ENCODE assay signal across 11 mouse cellular contexts in the genomic region with DNA sequence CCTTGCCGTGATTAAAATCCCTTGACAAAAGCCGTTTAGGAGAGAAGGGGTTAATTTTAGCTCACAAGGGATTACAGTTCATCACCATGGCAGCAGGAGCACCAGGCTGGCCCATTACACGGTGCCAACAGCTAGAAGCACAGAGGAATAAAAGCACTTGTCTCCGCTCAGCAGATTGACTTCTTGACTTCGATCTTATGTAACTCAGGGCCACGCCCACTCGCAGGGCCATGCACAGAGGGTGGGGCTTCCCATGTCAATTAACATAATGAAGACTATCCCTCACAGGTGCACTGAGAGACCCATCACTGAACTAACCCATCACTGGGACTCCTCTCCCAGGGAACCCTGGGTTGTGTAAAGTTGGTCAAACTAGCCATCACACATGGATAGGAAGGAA. TPM values are rescaled to one million over a fixed set of nuclear protein-coding genes. Genes with fewer than 3 reads are reported as not detected.
DNase-seq lines count a peak whose midpoint lies in the region; ATAC-seq lines count a peak whose summit lies in the region.
"Had no signal": no experiment of that assay in that cellular context is flagged by ENCODE, and none has a peak within 500 bp of the region (broad histone marks: within the 10 kb centered on the region; RNA-seq: fewer than 3 reads in every experiment).

No protein-coding gene starts in this region.

- 28% methylated on average over 7 of the region's 7 CpGs for WGBS in forebrain, embryonic 12.5 days
- 51% methylated on average over 7 of the region's 7 CpGs for WGBS in forebrain, embryonic 10.5 days
- WGBS in forebrain, embryonic 16.5 days: 22% methylated on average over 7 of the region's 7 CpGs

- no peaks in the 10 kb centered on the region for H3K9me3 ChIP-seq in forebrain, embryonic 12.5 days
- H3K9me3 ChIP-seq in forebrain, embryonic 10.5 days: no peaks in the 10 kb centered on the region
- H3K9me3 ChIP-seq in forebrain, embryonic 16.5 days (ENCODE audit: control insufficient read depth, low read length): no peaks in the 10 kb centered on the region
- H3K9me3 ChIP-seq: embryonic facial prominence, embryonic 12.5 days; liver, embryonic 13.5 days had no signal

- peak; percentile 81 for ATAC-seq in forebrain, embryonic 12.5 days (ENCODE audit: low FRiP score)
- ATAC-seq in forebrain, embryonic 16.5 days: peak; percentile 58
- ATAC-seq in megakaryocyte progenitor cell, adult 5-6 weeks (replicated peaks; ENCODE audit: poor library complexity): peak; percentile 29; the same call in 1 of the 2 replicates

- peaks cover 18% of the 10 kb centered on the region for H3K4me1 ChIP-seq in forebrain, embryonic 12.5 days
- peaks cover 23% of the 10 kb centered on the region for H3K4me1 ChIP-seq in forebrain, embryonic 10.5 days
- H3K4me1 ChIP-seq in forebrain, embryonic 16.5 days (replicated peaks; ENCODE audit: control insufficient read depth, insufficient read depth, low read length): peaks cover 10% of the 10 kb centered on the region

- no peak overlapping the region for H3K9ac ChIP-seq in forebrain, embryonic 12.5 days
- H3K9ac ChIP-seq in forebrain, embryonic 16.5 days (replicated peaks; ENCODE audit: low read depth, low read length): no peak overlapping the region
- H3K9ac ChIP-seq: embryonic facial prominence, embryonic 12.5 days; liver, embryonic 13.5 days had no signal

- intact Hi-C loops in left cerebral cortex, postnatal 25 days (cut with DNase I): no loop called here

- DNase-seq in forebrain, embryonic 10.5 days (ENCODE audit: extremely low spot score, low spot score): no peak
- DNase-seq in ES-CJ7 (ENCODE audit: low read depth, low spot score): peak; percentile 82
- no peak for DNase-seq in left cerebral cortex, adult 9 months (ENCODE audit: low spot score in 2 of 2)
- no peak for DNase-seq in left cerebral cortex, postnatal 25 days (ENCODE audit: low spot score in 2 of 2)
- no peak for DNase-seq in ovary, postnatal 10 days (ENCODE audit: low spot score)
- DNase-seq: liver, embryonic 13.5 days had no signal

- no peak overlapping the region for H3K27ac ChIP-seq in forebrain, embryonic 12.5 days
- H3K27ac ChIP-seq in forebrain, embryonic 10.5 days: no peak overlapping the region
- H3K27ac ChIP-seq in forebrain, embryonic 16.5 days (ENCODE audit: low read length): no peak overlapping the region
- H3K27ac ChIP-seq: embryonic facial prominence, embryonic 12.5 days; liver, embryonic 13.5 days had no signal

- no peaks in the 10 kb centered on the region for H3K36me3 ChIP-seq in forebrain, embryonic 12.5 days (replicated peaks)
- no peaks in the 10 kb centered on the region for H3K36me3 ChIP-seq in forebrain, embryonic 10.5 days (replicated peaks)
- no peaks in the 10 kb centered on the region for H3K36me3 ChIP-seq in forebrain, embryonic 16.5 days (ENCODE audit: control insufficient read depth, insufficient read depth)
- H3K36me3 ChIP-seq: embryonic facial prominence, embryonic 12.5 days; liver, embryonic 13.5 days had no signal

- H3K27me3 ChIP-seq in forebrain, embryonic 12.5 days: no peaks in the 10 kb centered on the region
- H3K27me3 ChIP-seq in forebrain, embryonic 10.5 days (ENCODE audit: poor library complexity, severe bottlenecking): no peaks in the 10 kb centered on the region
- no peaks in the 10 kb centered on the region for H3K27me3 ChIP-seq in forebrain, embryonic 16.5 days (replicated peaks; ENCODE audit: control insufficient read depth, insufficient read depth, low read length)
- H3K27me3 ChIP-seq: CH12.LX; embryonic facial prominence, embryonic 12.5 days; liver, embryonic 13.5 days had no signal

- H3K4me3 ChIP-seq in forebrain, embryonic 12.5 days (replicated peaks): no peak overlapping the region
- no peak overlapping the region for H3K4me3 ChIP-seq in forebrain, embryonic 10.5 days
- H3K4me3 ChIP-seq in forebrain, embryonic 16.5 days (replicated peaks; ENCODE audit: low read length): no peak overlapping the region
- H3K4me3 ChIP-seq: embryonic facial prominence, embryonic 12.5 days; liver, embryonic 13.5 days had no signal

- 0 out of 2 replicates have a peak overlapping the region, but pooled peaks have one; percentile 1 for H3K4me2 ChIP-seq in forebrain, embryonic 12.5 days
- H3K4me2 ChIP-seq in forebrain, embryonic 16.5 days (ENCODE audit: low read length): 0 out of 2 replicates have a peak overlapping the region, but pooled peaks have one; percentile 8
- H3K4me2 ChIP-seq: embryonic facial prominence, embryonic 12.5 days; liver, embryonic 13.5 days had no signal

RNA-seq across cellular contexts. Expression of a gene that starts 7.9 kb away (rescaled TPM):
- 20.9 and 21.2 TPM in 2 replicates for polyA plus RNA-seq in forebrain, embryonic 12.5 days (2016; fragmentation: Nextera tagmentation; extraction: Ambion mirVana)
- polyA plus RNA-seq in forebrain, embryonic 10.5 days (2016; fragmentation: Nextera tagmentation; extraction: Ambion mirVana): 15.7 and 16.7 TPM in 2 replicates
- 34.4 and 37.9 TPM in 2 replicates for polyA plus RNA-seq in forebrain, embryonic 16.5 days (2015; fragmentation: Nextera tagmentation; extraction: Ambion mirVana)
- 25.5 and 27.1 TPM in 2 replicates for total RNA-seq in megakaryocyte progenitor cell, adult 5-6 weeks (2015)
- total RNA-seq in megakaryocyte progenitor cell, adult 5-6 weeks (2017): 27.9 and 32.7 TPM in 2 replicates
- 10 to 100 TPM; 26.7 to 27.6 TPM for total RNA-seq in left cerebral cortex, postnatal 25 days (2021)

RNA-seq across cellular contexts. Expression of a gene that starts 8.6 kb away (rescaled TPM):
- 0.06 and 0.11 TPM in 2 replicates for polyA plus RNA-seq in forebrain, embryonic 12.5 days (2016; fragmentation: Nextera tagmentation; extraction: Ambion mirVana)
- 0.02 TPM in 2 replicates for polyA plus RNA-seq in forebrain, embryonic 10.5 days (2016; fragmentation: Nextera tagmentation; extraction: Ambion mirVana)
- 0.14 and 0.26 TPM in 2 replicates for polyA plus RNA-seq in forebrain, embryonic 16.5 days (2015; fragmentation: Nextera tagmentation; extraction: Ambion mirVana)
- total RNA-seq in megakaryocyte progenitor cell, adult 5-6 weeks (2015): not detected in 2 replicates
- 0.03 TPM in 1 of 2 replicates, not detected in the other for total RNA-seq in megakaryocyte progenitor cell, adult 5-6 weeks (2017)
- total RNA-seq in left cerebral cortex, postnatal 25 days (2021): under 1 TPM; 0.07 to 0.11 TPM
- polyA plus RNA-seq: liver, embryonic 13.5 days had no signal

Comparison
In these comparisons a context has a peak if more than half of its experiments do, and no peak if none do; other contexts are left out.
1. ATAC-seq: peak in every context shown above with its lines; median percentile 81 in forebrain, embryonic 12.5 days; 58 in forebrain, embryonic 16.5 days; 29 in megakaryocyte progenitor cell, adult 5-6 weeks.